Mouse (Mus musculus): ENCODE data around the gene Tor4a.

DNA sequence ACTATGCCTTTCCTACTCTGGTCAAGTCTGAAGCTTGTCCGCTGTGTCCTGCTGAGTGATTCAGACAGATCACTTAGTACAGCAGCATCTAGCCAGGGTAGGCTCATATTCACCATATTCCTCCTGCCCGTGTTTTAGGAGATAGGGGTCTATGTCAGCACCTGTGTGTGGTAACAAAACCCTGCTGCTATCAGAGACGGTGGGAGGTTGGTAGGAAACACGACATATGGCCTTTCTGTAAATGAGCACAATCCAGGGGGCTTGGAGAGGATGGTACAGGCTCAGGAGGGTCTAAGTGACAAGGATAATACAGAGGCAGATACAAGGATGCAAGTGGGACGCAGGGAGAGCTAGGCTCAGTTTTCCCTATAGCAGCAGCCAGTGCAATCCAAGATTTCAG, 32.9 kb upstream of the Tor4a start:
- no peak for TF ChIP-seq POLR2A (IDR thresholded peaks at IDR 0.05; ENCODE audit: borderline replicate concordance, insufficient read depth, low read length)
- TF ChIP-seq CTCF (IDR thresholded peaks at IDR 0.05; ENCODE audit: borderline replicate concordance, insufficient read depth, low read depth, low read length) = no peak

Data from cerebellum, adult 2 months (tissue).